Mouse (Mus musculus) gastrocnemius, postnatal 10 days (tissue): ENCODE measurements at regions not wholly inside any gene's neighbourhood (a gene's known extent, or its start where the extent isn't known, plus 50 kb on each side); places are given as distances from the start of the nearest gene placed in this dataset.

ENCODE experiments used
- DNase-seq: peaks from one replicate; pipeline ENCODE4 v3.0.0; 2021; ENCODE audit warnings: mixed read lengths

DNA sequence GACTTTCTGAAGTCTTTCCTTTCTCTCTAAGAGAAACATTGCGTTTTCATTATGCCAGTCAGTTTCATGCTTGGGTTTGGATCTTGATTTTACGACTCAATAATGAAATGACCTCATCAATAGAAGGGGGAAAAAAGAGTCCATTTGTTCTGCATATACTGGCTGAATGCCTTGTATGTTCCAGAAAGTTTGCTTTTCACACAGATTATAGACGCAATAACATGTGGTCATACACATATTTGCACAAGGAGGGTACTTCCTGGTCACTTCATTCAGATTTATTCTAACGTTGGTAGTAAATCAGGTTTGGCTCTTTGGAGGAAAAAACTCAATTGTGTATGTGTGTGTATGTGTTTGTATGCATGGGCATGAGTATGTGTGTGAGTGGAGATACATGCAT lies 143.9 kb upstream of the Krr1 start:
- DNase-seq = no peak

DNA sequence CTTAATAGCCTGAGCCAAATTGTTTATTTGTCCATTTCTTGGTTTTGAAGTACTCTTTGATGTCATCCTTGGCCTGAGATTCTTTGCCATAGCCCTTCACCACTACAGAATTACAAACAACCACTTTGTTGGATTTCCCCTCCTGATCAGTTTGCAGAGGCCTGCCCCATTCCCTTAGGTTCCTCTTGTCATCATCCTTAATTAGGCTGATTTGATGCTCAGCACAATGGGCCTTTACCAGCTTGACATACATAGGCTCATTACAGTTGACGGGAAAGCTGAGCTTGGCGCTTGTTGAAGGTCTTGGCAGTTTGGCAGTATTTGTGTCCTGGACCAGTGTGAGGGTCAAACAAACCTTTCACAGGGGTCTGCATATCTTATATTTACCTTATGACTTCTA lies 143.2 kb upstream of the Krr1 start:
- DNase-seq = no peak

GRCm38 (mm10) chr10:111831105-111831504 lies 141.4 kb upstream of the Krr1 start:
- DNase-seq = no peak

DNA sequence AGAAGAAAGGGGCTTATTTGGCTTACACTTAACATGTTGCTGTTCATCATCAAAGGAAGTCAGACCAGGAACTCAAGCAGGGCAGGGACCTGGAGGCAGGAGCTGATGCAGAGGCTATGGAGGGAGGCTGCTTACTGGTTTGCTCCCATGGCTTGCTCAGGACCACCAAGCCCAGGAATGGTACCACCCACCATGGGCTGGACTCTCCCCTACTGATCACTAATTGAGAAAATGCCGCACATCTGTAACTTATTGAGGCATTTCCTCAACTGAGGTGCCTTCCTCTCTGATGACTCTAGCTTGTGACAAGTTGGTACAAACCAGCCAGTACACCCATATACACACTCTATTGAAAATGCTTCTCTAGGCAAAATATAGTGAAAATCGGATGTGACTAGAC lies 138.9 kb upstream of the Krr1 start:
- DNase-seq = no peak

DNA sequence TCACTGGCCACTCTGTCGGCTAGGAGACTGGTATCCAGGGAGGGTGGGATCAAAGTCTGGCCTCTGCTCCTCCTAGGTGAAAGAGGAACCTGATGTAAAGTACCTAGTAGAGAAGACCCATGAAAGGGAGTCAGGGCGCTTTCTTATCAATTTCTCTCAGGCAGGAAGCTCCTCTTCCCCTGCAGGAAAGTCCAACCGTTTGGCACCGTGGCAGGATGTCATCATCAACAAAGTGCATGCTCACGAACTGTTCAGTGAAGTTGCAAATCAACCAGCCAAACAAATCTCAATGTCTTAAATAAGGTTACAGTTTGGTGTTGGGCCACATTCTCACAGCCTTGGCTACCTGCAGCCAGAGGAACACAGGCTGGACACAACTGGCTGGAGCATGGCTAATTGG lies 138.2 kb upstream of the Krr1 start:
- no peak for DNase-seq

GRCm38 (mm10) chr10:111834925-111835823 lies 137.3 kb upstream of the Krr1 start:
- no peak for DNase-seq

DNA sequence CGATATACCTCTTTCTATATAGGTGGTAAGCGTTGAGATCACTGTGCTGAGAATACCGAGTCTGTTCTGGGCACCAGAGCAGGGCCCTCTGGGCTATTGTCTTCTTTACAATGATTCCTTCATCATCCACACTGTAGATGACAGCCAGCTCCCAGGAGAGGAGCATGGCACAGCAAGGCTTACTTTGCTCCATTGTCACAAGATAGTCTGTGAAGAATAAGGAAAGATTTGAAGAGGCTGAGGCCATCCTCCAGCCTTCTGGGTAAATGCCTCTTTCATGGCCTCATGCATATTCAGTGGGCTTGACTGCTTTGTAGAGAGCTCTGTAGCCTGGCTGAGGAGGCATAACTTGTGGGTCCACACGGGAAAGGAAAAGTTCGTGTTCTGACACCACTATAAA lies 136.3 kb upstream of the Krr1 start:
- no peak for DNase-seq

DNA sequence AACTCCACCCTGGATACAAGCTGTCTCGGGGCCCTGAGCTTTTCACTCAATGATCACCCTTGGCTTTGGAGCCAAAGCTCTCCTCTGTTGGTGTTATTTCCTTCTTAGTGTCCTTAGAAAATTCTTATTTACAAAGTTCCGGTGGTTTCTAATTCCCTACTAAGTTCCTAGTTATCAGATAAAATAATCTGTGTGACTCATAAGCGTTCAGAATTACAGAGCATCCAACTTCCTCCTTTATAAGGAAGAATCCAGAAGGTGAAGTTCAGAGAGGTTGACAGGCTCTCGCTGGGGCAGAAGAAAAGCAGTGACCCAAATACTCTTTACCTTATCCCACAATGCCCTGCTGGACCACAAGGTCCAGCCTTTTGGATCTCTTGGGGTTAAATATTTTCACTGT lies 135.7 kb upstream of the Krr1 start:
- no peak for DNase-seq

DNA sequence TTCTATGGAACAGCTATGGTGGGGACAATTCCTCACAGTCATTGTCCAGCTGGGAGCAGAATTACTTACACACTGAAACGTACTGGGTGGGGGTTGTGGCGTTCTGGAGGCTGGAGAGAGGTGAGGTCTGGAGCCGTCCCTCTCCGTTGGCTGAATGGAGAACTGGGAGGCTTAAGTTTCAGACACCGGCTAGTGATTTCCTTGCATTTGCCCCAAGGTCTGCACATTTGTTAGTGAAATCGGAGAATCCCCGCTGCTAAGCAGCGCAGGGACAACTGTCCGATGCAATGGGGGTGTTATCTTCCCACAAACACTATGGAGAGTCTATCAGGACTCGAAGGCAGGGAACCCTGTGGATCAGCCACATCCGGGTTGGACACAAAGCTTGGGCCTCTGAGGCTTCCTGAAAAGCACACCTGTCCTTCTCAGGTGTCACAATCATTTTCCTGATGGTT lies 130.1 kb upstream of the Krr1 start:
- DNase-seq = no peak

GRCm38 (mm10) chr10:111842896-111843295 lies 129.6 kb upstream of the Krr1 start:
- DNase-seq = no peak

DNA sequence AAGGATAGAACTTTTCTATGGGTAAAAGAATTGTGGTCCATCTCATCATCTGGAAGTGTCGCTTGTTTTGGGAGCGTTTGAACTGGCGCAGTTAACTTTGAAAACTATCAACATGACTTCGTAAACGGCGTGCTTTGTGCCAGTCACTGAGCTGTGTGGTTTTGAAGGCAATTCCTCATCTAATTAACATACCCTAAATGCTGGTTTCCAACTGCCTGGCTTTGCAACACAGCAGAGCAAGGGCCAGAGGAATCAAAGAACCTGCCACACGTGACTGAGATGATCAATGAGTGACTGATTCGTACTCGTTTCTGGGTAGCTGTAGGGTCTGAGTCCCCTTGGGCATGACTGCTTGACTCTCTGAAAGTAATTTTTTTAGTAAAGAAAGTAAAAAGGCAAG lies 129.2 kb upstream of the Krr1 start:
- no peak for DNase-seq

GRCm38 (mm10) chr10:111844144-111844543 lies 128.3 kb upstream of the Krr1 start:
- DNase-seq = no peak

DNA sequence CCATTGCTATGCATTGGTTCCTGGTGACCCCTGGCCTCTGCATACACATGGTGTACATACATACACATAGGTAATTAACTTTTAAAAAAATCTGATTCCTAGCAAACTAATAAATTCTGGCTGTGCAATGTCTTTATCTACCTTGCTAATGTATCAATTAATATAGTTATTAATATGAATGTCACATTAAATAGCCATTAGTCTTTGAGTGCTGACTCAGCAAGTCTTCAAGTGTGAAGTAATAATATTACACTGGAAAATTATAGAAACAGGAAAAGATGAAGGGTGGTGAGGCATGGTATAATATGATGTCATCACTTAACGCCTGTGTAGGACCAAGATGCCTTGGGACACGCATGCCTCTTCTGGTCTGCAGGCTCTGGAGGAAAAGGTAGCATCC lies 126.5 kb upstream of the Krr1 start:
- DNase-seq = no peak

DNA sequence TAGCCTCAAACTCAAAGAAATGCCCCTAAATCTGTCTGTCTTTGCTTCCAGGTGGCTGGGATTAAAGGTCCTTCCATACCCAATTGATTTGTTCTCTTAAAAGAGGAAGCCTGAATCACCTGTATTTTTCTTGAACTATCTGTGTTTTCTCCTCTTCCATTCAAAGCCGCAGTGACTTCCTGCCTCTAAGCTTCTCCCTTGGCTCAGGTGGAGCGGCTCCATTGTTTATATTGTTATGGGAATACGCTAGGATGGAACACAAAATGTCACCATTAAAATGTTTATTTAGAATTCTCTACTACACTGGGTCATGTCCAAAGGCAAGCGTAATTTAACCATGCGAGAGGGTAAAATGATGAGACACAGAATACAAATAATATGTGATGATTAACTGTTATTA lies 118.2 kb upstream of the Krr1 start:
- DNase-seq = no peak

DNA sequence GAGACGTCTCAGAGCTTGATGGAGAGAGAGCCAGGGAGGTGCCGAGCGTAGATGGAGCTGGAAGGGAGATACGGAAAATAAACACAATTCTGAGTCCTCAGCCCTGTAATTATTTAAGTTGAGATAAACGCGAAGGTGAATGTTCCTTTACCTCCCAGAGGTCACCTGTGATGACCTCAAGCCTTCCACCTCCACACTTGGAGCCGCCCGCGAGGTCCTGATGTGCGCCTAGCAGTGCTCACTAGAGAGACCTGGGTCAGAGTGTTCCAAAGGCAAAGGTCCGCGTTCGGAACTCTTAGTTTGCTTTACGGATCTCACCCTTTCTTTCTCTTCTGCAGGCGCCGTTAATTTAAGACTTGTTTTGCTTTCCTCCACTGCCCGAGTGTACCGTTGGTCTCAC lies 117.0 kb upstream of the Krr1 start:
- no peak for DNase-seq

- DNase-seq = no peak
Observed at GRCm38 (mm10) chr10:111858403-111858802, 114.1 kb upstream of the Krr1 start.

DNA sequence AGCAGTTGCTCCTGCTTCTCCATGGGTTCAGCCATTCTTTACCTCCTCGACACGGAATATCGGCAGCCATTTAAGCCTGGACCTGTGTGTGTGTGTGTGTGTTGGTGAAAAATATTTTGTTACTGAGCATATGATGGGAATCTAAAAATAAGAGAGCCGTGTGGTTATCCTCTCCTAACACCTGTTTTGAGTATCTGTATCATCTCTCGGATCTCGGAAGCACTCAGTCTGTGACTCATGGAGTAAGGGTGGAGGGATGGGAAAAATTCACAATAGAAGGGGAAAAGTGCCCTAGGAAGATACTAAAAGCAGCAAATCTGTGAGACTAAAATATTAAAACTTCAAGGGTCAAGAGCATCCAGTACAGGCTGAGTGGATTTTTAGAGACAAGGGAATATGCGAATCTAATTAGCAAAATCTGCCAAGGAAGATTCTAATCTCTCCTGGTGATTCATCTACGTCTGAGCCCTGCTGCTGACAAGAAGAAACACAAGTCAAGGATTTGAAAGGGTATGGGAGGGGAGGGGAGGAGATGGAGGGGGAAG lies 107.1 kb upstream of the Krr1 start:
- DNase-seq = no peak

GRCm38 (mm10) chr10:111867102-111867501 lies 105.4 kb upstream of the Krr1 start:
- no peak for DNase-seq

GRCm38 (mm10) chr10:111867538-111867937 lies 104.9 kb upstream of the Krr1 start:
- no peak for DNase-seq

GRCm38 (mm10) chr10:111880354-111880753 lies 92.1 kb upstream of the Krr1 start:
- DNase-seq = no peak

GRCm38 (mm10) chr10:111881339-111882211 lies 90.9 kb upstream of the Krr1 start:
- DNase-seq = no peak

DNA sequence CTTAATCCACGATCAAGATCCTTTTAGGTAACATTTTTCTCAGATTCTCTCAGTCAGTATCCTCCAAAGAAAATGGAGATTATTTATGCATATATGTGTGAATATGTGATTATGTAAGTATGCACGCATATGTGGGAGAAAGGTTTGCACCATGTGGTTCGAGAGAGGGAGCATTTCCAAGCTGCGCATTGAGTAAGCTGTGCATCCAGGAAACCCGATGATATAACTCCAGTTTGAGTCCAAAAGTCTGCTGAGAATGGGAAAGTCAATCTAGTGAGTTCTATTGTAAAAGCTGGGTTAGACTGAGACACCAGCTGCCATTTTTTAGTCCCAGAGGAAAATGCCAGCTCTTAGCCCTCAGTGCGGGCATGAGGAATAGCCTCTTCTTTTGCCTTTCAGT lies 89.9 kb upstream of the Krr1 start:
- DNase-seq = no peak

- no peak for DNase-seq
Observed at GRCm38 (mm10) chr10:111884701-111885100, 87.8 kb upstream of the Krr1 start.
